Mouse (Mus musculus) lung, postnatal 14 days (tissue): Measurements from ENCODE around the gene Zcchc14.

Experiments used
- DNase-seq: peaks from one replicate; pipeline ENCODE4 v3.0.0; 2021

Zcchc14 gene

GRCm38 (mm10) chr8:121583653-121584052 lies 69.0 kb downstream of the Zcchc14 start:
- peak; percentile 36 for DNase-seq

- peak; percentile 42 for DNase-seq
These were observed 72.2 kb downstream of the Zcchc14 start for GRCm38 (mm10) chr8:121580465-121580864.

- DNase-seq = peak; percentile 95
These were observed 73.8 kb downstream of the Zcchc14 start, which contains the start of gene Fbxo31 for GRCm38 (mm10) chr8:121578676-121579451. Gene Fbxo31, minus strand, starts transcription at chr8:121578806.

- DNase-seq = no peak
These were observed 74.7 kb downstream of the Zcchc14 start for GRCm38 (mm10) chr8:121577751-121578675.

GRCm38 (mm10) chr8:121575661-121576060 lies 77.0 kb downstream of the Zcchc14 start:
- DNase-seq = no peak

- peak; percentile 79 for DNase-seq
These were observed 79.4 kb downstream of the Zcchc14 start for GRCm38 (mm10) chr8:121573275-121573674.

- DNase-seq = no peak
These were observed 80.6 kb downstream of the Zcchc14 start for GRCm38 (mm10) chr8:121572121-121572520.

- DNase-seq = no peak
These were observed 81.9 kb downstream of the Zcchc14 start for GRCm38 (mm10) chr8:121570801-121571200.

GRCm38 (mm10) chr8:121570335-121570734 lies 82.4 kb downstream of the Zcchc14 start:
- peak; percentile 62 for DNase-seq

- DNase-seq = no peak
These were observed 84.4 kb downstream of the Zcchc14 start for GRCm38 (mm10) chr8:121568321-121568720.

- no peak for DNase-seq
These were observed 89.0 kb downstream of the Zcchc14 start for GRCm38 (mm10) chr8:121563701-121564100.

- DNase-seq = peak; percentile 76
These were observed 89.8 kb downstream of the Zcchc14 start for GRCm38 (mm10) chr8:121562941-121563351.

- peak; percentile 72 for DNase-seq
These were observed 90.9 kb downstream of the Zcchc14 start for GRCm38 (mm10) chr8:121561636-121562345.

- DNase-seq = no peak
These were observed 92.1 kb downstream of the Zcchc14 start for GRCm38 (mm10) chr8:121560432-121561100.

- DNase-seq = no peak
These were observed 92.9 kb downstream of the Zcchc14 start for GRCm38 (mm10) chr8:121559801-121560200.

GRCm38 (mm10) chr8:121558538-121558937 lies 94.2 kb downstream of the Zcchc14 start:
- no peak for DNase-seq

- no peak for DNase-seq
These were observed 95.0 kb downstream of the Zcchc14 start for GRCm38 (mm10) chr8:121557746-121558145.

GRCm38 (mm10) chr8:121553831-121554475 lies 98.7 kb downstream of the Zcchc14 start:
- DNase-seq = no peak

GRCm38 (mm10) chr8:121552506-121552905 lies 100.2 kb downstream of the Zcchc14 start:
- DNase-seq = no peak

GRCm38 (mm10) chr8:121551065-121551985 lies 101.4 kb downstream of the Zcchc14 start:
- DNase-seq = no peak

- DNase-seq = no peak
These were observed 102.6 kb downstream of the Zcchc14 start for GRCm38 (mm10) chr8:121550056-121550455.
